Mouse (Mus musculus) gastrocnemius, postnatal 25 days (tissue): Measurements from ENCODE around the gene Pank4. TPM values are rescaled to one million over a fixed set of nuclear protein-coding genes. Genes with fewer than 3 reads are reported as not detected.

Experiments
- DNase-seq: peaks from one replicate; pipeline ENCODE4 v3.0.0; 2022
- total RNA-seq, 2 experiments: library from RNA; stranded (reverse); gene quantifications; 1 replicate in 1 of 2; 2 replicates in 1 of 2; pipeline ENCODE4 v1.2.3; 2021

The Pank4 gene
- total RNA-seq, 2 experiments from 2014 or later = 31.2 to 34.0 TPM

DNA sequence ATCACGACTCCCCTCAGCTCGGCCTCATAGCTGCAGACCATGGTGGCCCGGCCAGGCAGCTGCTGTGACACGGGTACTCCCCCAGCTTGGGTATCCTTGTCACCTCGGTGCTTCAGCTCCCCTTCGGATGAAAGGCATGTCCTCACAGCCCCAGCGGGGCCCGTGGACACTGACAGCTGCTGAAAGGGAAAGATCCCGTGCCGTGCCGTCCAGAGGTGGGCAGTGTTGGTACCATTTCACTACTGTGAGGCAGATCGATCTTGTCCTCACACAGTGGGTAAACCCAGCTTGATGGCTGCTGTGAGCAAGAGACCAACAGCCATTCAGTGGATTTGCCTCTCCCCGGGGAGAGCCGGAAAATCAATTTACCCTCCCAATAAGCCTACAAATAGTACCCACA, 50.3 kb downstream of the Pank4 start:
- DNase-seq = no peak

DNA sequence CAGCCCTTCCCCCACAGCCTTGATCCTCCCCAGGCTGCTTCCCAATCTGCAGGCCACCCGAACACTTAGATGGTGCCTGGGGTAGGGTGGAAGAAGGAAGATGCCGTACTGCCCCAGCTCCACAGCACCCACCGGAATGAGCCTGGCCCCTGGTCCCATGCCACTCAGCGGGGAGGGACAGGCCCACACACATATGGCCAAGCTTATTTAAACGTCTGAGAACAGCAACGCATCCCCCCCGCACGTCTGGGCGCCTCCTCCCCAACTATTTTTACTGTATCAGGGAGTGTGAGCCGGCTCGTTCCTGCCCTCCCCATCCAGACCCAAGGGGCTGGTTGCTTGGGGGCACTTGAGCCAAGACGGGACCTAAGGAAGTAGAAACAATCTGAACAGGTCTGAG, 50.9 kb downstream of the Pank4 start:
- DNase-seq = no peak

DNA sequence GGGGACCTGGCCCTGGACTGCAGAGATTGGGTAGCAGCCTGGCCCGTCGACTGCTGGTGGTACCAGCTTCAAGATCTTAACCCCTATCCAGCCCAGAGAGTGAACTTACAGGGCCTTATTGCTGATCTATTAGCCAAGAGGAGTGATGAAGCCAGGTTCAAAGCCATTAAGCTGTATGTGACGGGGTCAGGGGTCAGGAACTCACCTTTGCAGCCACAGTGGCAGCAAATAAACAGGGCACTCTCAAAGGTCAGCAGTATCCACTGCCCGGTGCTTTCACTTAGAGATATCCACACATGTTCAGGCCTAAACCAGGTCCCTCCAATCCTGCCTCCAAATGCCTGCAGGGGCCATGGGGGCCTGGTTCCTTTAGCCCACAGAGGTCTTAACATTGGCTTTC, 51.6 kb downstream of the Pank4 start:
- DNase-seq = no peak

DNA sequence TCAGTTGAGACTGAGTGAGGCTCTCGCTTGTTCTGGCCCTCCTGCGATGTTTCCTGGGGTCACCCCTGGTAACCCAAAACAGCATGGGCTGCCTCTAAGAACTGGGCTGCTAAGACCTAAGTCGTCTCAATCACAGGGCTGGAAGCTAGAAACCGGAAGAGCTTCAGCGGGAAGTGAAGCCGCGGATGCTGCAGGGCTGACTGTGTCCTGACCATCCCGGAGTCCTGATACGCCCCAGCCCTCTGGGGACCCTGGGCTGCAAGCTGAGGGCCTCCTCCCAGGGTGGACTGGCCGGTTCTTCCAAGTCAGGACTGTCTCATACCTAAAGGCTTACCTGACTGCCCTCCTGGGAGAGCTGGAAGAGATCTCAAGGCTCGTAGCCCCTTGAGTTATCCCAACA, 52.9 kb downstream of the Pank4 start:
- no peak for DNase-seq

DNA sequence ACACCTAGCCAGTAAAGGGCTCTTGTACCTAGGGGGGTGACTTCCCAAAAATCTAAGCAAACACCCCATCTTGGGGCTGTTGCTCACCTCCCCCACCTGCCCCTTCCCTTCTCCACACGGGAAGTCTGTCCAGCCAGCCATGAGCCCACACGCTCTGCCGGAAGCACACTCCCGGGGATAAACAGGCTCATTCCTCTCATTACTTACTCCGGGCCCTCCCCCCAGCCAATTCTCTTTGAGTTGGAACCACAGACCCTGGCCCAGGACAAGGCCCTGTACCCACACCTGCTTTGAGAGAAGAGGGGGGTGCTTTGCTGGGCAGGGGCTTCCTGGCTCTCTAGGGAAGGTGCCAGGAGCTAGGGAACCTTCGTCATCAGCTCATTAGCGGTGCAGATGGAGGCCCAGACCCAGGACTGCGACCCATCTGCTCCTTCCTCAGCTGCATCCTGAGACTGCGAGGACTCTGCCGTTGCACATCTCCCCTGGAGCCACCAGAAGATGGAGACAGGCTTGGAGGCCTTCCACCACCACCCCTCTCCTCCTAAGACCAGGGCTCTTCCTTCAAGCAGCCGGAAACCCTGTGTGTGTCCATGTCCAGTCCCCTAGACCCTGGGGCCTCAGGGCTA, 53.4 kb downstream of the Pank4 start:
- DNase-seq = no peak

DNA sequence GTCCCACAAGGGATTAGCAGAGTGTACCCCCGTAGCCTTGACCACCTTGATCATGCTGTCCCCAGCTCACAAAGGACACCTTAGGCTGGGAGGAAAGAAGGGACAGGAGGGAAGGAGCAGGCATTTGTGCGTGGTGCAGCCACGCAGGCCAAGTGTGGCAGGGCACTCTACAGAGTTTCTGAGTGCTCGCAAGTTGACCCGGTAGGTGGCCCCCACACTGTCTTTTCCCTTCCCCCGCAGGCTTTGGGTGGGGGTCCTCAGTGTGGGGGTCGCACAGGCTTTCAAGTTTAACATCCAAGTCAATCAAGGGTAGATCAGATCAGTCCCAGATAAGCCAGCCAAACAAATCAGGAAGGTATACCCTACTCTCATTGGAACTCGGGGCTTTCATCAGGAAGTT, 54.1 kb downstream of the Pank4 start:
- DNase-seq = no peak

DNA sequence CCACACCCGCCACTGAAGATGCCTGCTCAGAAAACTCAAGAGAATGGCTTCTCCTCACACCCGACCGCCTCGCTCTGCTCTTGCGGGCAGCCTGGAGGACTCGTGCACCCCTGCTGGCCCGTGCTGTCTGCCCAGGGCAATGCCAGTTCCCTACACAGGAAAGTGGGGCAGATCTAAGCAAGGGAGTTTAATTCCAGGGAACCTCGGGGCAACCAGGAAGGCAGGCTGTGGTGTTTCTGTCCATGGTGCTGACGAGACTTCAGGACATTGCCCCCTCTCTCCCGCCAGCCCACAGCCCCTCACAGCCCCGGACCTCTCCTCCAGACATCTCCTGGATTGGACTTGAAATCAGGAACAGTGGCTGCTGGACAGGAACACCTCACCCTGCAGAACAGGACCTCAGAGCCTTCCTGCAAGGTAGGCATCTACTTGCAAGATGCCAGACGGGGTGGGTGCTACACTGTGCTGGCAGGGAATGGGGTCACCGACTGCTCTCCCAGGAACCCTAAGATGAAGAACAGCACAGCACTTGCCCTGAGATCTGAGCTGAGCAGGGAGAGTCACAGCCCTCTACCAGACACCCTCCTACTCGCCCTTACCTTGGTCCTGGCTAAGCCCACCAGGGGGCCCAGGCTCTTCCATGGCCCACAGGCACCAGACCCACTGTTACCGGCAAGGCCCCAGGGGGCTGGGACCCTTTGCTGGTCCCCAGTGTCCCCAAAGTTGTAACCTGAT, 54.8 kb downstream of the Pank4 start:
- DNase-seq = no peak

DNA sequence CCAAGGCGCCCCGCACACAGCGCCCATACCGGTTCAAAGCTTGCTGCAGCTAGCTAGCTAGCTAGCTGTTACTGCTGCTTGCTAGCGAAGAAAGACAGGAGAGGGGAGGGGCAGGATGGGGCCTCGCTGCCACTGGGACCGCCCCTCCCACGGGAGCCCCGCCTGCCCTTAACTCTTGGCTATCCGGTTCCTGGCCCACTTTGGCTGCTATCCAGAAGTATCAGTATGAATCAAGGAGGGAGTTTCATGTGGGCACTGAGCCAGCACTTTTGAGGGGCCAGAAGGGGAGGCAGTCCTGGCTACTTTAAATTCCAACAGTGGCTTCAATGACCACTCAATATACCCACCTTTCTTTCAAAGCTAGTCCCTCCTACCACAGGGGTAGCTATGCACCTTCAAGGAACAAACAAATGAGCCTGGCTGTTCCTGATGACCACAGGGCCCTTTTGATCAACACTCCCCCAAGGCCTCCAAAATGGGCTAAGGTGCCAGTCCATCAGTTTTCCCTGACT, 55.5 kb downstream of the Pank4 start:
- DNase-seq = no peak

DNA sequence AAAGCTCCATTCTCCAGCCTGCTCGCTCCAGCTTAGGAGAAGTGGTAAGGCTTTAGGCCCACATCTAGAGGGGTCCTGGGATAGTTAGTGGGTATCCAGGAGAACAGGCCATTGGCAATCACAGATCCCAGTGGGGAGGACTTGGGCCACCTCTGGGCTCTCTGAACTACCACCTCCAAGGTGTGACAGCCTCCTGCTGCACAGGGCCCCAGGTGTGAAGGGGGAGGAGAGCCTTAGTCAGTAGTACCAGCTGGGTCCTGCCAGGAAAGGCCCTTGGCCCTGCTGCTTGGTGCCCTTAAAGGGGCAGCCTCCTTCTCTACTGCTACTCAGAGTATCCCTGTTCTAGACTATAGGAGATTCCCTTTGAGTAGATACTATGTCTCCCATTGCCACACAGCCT, 56.2 kb downstream of the Pank4 start:
- no peak for DNase-seq

DNA sequence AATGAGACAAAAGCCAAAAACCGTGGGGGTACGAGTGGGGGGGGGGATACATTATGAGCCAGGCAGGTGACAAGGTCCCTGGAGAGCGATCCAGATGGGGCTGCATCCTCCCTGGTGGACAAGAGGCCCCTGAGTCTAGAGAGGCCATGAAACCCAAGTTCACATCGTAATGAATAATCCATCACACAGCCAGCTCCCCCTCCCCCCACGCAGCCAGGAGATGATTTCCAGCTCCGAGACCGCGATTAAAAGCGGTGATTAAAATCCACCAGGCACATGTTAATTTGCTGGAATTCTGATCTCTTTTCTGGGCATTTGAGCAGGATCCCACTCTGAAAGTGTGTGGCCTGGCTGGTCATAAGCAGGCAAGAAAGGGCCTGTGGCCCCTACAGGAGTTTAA, 56.9 kb downstream of the Pank4 start:
- no peak for DNase-seq

DNA sequence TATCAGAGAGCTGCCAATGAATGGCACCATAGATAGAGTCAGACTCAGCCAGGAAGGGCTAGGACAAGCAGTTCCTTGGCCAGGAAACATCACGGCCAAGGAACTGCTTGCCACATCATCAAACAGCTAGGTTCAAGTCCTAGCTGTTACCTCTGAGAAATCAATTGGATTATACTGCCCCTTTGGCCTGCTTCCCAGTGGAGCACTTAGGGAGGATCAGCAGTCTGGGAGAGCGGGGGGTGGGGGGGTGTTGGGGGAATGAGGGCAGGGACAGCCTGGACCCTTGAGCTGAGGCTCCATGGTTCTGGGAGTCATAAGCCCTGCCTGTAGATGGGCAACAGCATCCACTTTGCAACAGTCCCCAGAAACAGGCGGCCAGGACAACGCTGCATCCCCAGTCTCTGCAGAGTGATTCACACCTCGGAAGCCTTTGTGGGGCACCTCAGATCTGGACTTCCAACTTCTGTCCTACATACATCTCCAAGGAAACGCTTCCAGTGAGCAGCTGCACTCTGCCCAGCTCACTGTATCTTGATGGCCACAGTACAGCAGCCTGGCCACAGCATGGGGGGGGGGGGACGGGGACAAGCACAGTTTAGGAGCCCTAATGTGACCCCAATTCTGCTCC, 58.4 kb downstream of the Pank4 start:
- no peak for DNase-seq

DNA sequence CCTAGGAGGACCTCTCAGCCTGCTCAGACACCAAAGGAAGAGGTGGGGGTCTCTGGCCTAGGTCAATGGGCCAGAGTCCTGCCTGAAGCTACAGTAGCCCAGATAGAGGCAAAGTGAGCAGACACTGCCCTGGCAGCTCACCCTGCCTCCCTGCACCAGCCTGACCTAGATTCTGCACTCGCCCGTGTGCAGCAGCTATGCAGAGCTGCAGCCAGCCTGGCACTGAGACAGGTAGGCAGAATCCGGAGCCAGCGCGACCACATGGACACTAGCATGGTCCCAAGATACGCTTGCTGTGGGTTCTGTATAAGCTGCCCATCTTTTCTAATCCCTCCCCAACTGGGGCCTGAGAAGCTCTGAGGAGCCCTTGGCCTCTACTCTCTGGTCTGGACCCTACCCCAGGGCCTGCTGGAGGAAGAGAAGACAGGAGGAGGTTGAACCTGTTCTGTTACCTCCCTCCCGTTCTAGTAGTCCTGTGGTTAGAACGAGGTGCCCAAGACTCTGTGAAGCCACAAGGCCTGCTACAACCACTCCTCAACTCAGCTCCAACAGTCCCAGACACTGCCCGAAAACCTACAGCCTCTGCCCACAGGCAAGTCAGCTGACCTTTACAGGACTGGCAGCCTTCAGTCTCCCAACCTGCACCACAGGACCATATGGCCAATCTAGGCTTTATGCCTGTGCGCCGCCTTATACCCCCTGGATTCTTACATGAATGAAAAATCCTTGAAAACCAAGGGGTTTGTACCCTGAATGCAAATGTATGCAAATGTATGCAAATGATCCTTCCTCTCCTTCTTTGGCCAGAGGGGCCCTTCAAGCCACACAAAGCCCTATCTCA, 60.5 kb downstream of the Pank4 start:
- DNase-seq = no peak

Other genes with a start within 250 kb of the Pank4 start
- not detected for gene Ttc34, start 126.7 kb upstream of the Pank4 start, total RNA-seq
- gene Mmel1, start 94.5 kb upstream of the Pank4 start, total RNA-seq = under 1 TPM; 0.13 to 0.24 TPM
- gene Fam213b, start 65.0 kb upstream of the Pank4 start, total RNA-seq = 10 to 100 TPM; 81.5 to 81.6 TPM
- gene Tnfrsf14, start 35.6 kb upstream of the Pank4 start, total RNA-seq = 1 to 10 TPM; 1.8 to 3.0 TPM
- not detected for gene Hes5, start 3.2 kb upstream of the Pank4 start, total RNA-seq
- under 1 TPM; 0.05 to 0.21 TPM for gene Plch2, start 92.7 kb downstream of the Pank4 start, total RNA-seq
- 10 to 100 TPM; 11.3 to 14.6 TPM for gene Pex10, start 102.9 kb downstream of the Pank4 start, total RNA-seq
- 10 to 100 TPM; 44.8 to 51.3 TPM for gene Rer1, start 122.3 kb downstream of the Pank4 start, total RNA-seq
- 1 to 10 TPM; 2.2 to 2.4 TPM for gene Morn1, start 122.5 kb downstream of the Pank4 start, total RNA-seq